Mouse (Mus musculus) neural tube, embryonic 10.5 days (tissue): ENCODE data around the gene Ptk6.

Experiments used
- DNase-seq: peaks from one replicate; pipeline ENCODE4 v3.0.0-alpha.2; 2017; ENCODE audit warnings: low spot score; ENCODE audit errors: extremely low spot score

Gene Ptk6

DNA sequence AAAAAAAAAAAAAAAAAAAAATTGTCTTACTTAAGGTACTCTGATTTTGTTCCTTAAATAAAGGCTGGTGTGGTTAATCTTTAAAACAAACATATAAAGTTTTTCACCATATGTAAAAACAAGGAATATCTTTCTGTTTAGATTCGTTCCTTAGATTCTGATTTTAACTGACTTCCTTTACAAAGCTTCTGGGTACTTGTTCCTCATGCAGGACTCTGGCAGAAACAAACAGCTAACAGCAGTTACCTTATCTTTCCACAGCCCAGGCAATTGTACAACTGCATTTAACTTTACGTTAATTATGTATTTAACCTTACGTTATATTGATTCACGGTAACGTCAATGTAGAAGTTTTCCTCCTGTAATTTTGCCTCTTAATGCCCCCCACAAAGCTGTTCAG, 36.1 kb downstream of the Ptk6 start:
- DNase-seq: no peak

DNA sequence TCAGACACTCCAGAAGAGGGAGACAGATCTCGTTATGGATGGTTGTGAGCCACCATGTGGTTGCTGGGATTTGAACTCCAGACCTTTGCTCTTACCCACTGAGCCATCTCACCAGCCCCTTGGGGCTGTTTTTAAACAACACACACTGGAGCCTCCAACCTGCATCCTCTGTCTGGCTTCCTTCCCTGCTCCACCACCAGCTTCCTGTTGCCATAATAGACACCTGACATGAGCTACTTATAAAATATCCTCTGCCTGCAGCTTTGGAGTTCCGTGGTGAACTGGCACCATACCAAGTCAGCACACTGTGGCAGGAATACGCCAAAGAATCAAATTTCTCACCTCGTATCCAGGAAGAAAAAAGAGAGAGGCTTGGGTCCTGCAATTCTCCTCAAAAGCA, 41.8 kb downstream of the Ptk6 start:
- no peak for DNase-seq

DNA sequence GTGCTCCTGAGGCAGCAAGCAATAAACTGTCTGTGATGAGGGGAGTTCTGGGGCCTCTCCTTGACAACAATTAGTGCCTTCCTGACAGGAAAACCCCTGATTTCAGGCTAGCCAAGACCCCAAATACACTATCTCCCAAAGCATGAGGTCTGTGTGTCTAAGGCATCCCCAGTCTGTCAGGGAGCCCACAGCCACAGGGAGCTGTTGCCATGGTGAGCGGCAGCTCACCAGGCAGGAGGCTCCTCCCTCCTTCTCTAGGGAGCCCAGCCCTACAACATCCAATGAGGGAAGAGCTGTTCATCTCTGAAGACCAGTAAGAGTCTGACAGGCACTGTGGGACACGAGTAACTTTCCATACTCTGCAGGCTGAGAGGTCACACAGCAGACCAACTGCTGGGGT, 42.8 kb downstream of the Ptk6 start:
- DNase-seq: peak; percentile 34

DNA sequence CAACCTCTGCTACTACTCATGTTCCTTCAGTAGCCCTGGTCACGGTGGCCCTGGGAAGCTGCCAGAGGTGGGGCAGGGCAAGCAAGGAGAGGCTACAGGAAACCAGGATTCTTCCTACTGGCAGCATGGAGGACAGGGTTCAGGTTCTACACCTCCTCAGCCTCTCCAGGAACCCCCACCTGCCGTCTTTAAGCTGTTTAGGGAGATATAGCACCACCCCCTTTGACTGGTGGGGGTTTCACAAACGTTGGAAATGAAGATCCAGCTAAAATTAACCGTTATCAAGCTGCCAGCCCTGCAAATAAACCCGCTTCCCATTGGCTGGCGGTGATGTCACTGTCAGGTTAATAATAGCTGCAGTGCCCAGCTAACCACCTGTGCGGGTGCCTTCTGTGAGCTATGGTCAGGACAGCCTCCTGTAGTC, 43.5 kb downstream of the Ptk6 start:
- DNase-seq: no peak

DNA sequence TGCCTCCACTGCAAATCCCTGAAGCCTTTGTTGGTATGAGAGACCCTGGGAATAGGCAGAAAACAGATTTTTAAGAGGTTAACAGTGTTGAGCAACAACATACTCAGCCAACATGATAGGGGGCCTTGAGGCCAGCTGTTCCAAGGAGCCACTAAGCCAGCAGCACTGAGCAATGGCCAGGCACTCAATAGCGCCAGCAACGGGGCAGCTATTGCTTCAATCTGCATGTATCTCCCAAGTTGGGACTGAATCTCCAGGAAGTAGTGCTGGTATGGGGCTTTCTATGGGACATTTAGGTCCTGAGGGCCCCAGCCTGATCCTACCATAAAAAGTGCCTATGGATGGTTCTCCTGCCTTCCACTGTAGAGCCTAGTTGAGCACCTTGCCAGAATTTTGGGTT, 44.1 kb downstream of the Ptk6 start:
- DNase-seq: no peak

DNA sequence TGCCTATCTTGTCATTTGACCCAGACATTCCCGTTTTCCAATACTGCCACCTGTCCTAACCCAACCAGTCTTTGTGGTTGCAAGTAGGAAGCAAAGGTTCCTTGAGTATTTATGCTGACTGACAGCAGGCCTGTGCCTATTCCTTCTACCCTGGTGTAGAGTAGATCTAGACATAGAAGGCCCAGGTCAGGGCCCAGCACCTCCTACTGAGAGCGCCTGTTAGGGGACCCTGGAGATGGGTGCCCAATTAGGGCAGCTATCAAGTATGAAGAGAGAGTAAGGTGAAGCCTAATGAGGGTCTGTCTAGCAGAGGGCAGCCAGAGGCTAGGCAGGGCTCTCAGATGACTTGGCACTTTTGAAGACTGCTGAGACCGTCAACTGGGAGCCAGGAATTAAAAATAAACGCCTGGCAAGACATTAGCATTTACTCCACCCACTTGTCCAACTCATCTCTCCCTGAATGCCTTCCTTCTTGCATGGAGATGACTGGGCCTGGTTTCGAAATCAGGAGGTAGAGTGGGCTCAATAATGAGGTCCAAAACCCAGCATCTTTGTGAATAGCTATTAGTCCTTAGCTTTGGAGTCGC, 44.8 kb downstream of the Ptk6 start:
- DNase-seq: no peak

DNA sequence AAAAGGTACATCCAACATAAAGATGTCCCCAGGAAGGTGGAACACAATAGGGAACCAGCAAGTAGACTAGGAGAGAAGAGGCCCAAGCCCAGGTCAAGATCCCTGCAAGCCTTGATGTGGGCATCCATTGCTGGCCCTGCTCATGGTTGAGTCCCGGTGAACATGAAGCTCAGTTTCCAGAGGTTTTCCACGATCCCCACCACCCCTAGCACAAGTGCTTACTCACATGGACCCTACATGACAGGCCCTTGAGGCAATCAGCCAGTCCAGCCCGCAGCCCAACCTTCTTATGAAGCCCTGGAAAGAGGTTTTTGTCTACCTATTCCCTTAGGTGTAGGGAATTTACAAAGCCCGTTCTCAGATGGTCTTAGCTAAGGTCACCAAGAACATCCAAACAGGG, 45.4 kb downstream of the Ptk6 start:
- DNase-seq: no peak

DNA sequence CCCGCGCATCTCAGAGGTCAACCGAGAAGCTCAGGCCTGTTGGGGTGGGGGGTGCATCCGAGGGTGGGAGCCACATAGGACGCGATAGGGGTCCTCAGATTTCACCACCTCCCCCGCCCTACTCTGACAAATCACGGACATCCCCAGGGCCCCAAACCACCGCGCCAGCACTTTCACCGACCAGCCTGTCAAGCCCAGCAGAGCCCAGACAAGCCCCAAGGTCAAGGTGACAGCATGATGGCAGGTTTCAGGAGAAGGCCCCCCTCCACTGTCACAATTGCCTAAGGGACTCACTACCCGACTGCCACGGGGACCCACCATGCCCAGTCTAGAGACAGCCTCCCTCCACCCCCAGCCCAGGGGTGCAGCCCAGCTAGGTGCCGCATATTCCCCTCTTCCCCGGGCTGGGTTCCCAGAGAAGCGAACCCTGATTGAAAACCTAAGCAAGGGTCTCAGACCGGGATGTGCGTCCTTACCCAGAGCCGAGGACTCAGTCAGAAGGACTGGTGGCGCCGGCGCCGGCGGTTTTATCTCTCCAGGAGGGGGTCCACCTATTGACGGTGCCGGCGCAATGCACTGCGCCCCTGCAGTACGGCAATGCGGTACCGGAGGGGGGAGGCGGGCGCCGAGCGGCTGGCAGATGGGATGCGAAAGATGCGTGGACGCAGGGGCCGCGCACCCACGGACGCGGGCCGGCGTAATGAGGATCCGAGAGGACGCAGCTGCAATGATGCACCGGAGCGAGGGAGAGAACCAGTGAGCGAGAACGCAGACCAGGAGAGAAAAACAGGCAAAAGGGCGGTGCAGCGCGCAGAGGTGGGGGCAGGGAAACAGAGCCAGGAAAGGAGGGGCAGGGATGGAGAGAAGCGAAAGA, 46.1 kb downstream of the Ptk6 start, which contains the start of gene Eef1a2:
TSS of gene Eef1a2 (minus strand) at position 767 of the 874 bp plus-strand sequence.
- DNase-seq: no peak

DNA sequence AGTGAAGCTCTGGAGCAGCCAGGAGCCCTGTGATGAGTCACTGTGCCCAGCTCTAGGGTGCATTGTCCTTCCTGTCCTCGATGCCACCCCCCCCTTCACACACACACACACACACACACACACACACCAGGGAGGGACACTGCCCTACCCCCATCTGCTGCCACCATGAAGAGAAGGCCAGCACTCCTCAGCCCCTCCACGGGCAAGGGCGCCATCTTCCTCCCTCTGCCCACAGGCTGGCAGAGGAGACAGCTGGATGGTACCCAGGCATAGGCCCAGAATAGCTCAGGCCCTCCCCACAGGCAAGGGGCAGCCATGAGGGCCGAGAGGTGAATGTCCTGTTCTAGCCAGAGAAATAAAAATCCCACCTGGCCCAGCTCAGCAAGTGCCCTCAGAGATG, 46.8 kb downstream of the Ptk6 start:
- no peak for DNase-seq

DNA sequence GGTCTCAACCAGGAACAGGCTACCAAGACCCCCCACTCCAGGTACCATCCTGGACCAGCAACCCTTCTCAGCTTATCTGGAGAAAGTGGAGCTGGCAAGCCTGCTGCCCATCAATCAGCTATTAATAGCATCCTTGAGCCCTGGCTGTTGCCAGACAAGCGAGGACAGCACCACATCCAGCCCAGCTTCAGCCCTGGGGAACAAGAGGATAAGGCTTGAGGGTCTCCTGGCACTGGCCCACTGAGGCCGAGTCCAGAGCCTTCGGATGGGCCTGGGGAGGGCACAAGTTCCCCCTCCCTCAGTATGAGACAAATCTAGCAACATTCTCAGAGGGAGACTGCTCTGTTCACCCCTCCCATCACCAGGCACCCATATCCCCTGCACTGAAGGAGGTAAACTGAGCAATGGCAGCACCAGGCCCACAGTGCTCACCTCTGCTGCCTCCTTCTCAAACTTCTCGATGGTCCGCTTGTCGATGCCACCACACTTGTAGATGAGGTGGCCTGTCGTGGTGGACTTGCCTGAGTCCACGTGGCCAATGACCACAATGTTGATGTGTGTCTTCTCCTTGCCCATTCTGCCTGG, 47.7 kb downstream of the Ptk6 start:
- no peak for DNase-seq

DNA sequence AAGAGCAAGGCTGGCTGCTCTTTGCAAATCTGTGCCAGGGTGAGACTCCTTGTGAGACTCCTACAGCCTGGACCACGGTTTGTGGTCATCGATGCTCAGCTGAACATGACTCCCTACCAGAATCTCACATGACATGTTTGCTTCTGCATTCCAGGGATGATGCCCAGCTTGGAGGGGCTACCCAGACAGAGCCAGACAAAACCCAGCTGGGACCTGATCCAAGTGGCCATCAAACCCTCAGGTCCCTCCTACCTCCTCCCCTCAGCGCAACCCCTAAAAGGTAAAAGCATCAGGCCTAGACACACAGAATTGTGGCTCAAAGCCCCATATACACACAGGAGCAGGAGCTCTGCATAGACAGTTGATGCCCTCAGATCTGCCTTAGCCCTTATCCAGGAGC, 48.2 kb downstream of the Ptk6 start:
- no peak for DNase-seq

DNA sequence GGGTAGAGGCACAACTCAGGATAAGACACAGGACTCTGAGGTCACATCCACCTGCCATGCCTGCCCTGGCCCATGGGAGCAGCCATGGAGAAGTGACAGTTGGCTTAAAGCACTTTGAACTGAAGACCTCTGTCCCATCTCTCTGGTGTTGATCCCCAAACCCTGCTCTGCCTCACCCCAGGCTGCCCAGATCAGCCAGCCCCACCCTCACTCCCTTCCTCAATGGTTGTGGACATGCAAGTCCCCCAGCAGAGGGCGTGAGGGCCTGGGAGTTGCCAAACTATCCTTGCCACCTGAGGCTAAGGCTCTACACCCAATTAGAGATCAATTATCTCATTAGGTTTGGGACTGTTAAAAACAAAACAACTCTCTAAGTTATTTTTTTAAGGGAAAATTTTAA, 48.8 kb downstream of the Ptk6 start:
- DNase-seq: no peak

DNA sequence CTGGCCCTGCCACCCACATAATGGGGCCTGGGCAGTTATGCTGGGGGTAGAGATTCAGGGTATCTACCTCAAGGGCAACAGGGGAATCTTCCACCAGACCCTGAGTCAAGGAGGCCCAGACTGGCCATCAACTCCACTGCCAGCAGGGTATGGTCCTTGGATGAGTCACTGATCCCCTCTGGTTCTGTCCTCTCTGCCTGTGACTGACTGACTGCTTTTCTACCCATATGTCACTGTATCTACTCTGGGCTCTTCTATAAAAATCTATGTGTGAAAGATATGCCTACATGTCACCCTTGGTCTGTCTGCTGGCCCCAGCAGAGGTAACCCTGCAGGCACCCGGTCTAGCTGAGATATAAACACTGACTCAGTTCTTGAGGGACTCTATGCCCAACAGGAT, 49.5 kb downstream of the Ptk6 start:
- no peak for DNase-seq

DNA sequence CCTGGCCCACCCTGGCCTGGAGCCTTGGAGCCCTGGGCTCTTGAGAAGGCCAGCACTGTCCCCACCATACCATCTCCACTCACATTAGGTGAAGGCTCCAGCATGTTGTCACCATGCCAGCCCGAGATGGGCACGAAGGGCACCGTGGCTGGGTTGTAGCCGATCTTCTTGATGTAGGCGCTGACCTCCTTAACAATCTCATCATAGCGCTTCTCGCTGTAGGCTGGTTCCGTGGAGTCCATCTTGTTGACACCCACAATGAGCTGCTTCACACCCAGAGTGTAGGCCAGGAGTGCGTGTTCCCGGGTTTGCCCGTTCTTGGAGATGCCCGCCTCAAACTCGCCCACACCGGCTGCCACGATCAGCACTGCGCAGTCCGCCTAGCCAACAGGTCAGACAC, 49.9 kb downstream of the Ptk6 start:
- no peak for DNase-seq

DNA sequence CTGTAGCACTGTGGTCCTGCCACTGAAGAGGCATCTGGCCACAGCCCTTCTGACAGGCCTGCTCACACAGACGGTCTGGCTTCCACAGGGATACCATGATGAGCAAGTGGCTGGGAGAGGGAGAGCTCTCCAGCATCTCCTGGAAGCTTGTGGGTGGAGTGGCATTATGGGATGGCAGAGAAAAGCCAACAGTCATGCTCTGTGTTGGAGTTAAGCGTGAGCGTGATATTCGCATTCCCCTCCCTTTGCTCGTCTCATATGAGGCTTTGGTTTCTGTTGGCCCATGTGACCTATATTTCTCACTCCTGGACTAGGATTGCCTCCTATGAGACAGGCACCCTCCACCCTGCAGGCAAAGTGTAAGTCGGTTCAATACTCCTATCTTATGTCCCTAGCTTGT, 52.3 kb downstream of the Ptk6 start:
- DNase-seq: no peak

DNA sequence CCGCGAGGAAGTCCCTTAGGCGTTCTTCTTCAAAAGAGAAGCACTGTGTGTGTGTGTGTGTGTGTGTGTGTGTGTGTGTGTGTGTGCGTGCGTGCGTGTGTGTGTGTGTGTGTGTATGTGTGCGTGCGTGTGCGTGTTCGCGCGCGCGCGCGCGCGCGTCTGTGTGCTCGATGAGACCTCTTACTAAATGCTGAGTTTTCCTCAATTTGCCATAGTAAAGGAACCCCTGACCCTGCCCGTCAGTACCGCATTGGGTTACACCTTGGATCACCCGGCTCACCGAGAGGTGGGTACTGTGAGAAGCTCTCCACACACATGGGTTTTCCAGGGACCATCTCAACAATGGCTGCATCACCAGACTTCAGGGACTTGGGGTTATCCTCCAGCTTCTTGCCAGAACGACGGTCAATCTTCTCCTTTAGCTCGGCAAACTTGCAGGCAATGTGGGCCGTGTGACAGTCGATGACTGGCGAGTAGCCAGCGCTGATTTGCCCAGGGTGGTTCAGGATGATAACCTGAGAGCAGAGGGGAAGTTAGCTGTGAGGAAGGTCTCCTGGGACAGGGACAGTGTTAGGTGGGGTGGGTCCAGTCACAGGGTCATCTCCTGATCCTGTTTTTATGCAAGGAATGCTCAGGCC, 54.2 kb downstream of the Ptk6 start:
- DNase-seq: no peak

DNA sequence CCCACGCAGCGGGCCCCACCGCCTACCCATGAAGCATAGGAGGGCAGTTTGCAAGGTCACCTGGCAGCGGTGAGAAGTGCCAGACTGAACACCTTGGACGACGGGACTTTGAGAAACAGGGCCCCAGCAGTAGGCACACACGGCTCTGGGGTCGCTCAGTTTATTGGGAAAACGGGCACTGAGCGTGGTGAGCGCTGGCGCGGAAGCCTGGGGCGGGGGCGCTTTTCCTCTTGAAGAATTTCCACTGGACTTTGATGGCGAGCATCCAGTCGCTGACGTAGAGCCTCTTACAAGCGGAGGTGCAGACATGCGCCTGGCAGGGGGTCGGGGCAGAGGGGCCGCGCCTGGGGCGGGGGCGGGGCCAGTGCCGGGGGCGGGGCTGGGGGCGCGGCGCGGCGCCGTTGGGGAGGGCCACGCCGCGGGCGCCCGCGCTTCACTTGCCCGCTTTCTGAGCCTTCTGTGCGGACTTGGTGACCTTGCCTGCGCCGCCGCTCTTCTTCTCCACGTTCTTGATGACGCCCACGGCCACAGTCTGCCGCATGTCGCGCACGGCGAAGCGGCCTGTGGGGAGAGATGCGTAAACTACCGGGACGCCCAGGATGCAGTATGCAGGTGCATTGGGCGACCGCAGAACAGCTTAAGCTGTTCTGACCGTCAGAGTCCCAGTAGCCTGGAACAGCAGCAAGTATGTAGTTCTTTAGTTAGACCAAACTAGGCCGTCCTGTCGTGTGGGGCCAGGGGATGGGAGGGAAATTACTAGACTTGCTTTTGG, 54.9 kb downstream of the Ptk6 start:
- peak; percentile 55 for DNase-seq

DNA sequence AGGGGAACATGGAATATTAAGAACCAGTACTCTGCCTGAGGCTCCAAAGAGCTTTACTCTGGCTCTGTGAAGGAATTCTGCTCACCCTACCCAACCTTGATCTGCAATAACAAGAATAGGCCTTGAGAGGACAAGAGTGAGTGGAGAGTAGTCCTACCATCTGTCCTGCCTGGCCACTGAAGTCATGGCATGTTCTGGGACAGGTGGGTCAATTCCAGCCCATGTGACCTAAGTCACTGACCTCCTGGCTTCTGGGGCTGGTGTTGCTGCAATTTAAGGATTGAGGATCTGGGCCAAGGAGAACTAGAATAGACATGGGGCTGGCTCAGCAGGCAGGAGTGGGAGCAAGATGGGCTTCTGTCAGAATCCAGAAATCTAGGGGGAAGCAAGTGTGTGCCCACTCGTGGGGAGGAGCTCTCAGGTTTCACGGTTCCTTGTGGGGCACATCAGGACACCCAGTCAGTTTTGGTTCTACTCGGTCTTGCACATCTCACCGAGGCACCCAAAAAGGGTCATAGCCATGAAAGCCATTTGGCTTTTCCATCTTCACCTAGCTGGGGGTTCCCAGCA, 55.5 kb downstream of the Ptk6 start:
- DNase-seq: no peak

DNA sequence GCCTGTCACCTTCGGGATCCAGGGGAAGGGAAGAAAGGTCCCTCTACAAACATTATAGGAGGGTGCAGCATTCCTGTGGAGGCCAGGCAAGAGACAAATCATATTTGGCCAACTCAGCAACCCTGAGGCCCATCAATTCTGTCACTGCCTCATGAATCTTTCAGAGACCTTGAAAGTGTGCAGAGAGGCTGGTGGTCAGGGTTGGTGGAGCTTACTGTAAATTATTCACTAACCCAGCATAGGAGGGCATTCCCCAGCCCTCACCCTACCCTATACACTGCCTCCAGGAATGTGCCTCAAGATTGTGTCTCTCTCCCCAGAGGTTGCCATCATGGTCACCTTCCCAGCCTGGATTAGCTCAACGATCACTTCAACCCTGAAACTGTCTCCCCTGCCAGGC, 57.9 kb downstream of the Ptk6 start:
- DNase-seq: no peak
